Mouse (Mus musculus) thymus, adult 2 months (tissue): ENCODE measurements at regions not wholly inside any gene's neighbourhood (a gene's known extent, or its start where the extent isn't known, plus 50 kb on each side); places are given as distances from the start of the nearest gene placed in this dataset.

Experiments
- CTCF ChIP-seq: fragments of 200-500 bp; IDR thresholded peaks from 2 replicates; pipeline ENCODE4 v1.5.1; 2012; ENCODE audit warnings: mild to moderate bottlenecking, control low read depth, low read length, moderate library complexity, borderline replicate concordance; ENCODE audit not compliant: control insufficient read depth, poor library complexity, insufficient read depth; ENCODE audit errors: extremely low read depth
- POLR2A ChIP-seq: fragments of 200-500 bp; IDR thresholded peaks from 2 replicates; pipeline ENCODE4 v1.6.1; 2012; ENCODE audit warnings: mild to moderate bottlenecking, low read length, control low read depth, moderate library complexity; ENCODE audit not compliant: control insufficient read depth, poor library complexity, insufficient read depth; ENCODE audit errors: extremely low read depth

DNA sequence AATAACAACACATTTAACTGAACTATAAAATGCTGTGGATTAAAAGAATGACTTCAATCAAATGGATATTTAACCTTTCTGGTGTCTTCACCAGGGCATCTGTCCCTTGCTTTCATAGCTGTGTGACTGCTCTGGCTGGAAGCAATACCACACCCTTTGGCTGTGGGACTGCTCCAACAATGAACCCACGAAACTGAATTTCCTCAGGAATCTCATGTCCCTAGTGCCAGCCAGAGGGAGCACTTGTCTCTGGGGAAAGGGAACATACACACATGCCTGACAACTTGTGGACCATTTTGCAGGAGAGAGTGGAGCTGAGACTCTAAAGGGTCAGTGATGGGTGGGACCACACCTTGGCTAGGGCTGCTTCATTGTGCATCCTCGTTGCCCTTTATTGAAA is 114.9 kb upstream of the Npvf start:
- TF ChIP-seq CTCF (no peak), POLR2A (no peak)
